Mouse (Mus musculus) liver, postnatal 0 days (tissue): ENCODE data around the gene D430042O09Rik.

Source experiments
- CTCF ChIP-seq: sonication (generic); IDR thresholded peaks from 2 replicates; pipeline ENCODE4 v1.5.1; 2016; ENCODE audit warnings: antibody characterized with exemption, low read depth
- EP300 ChIP-seq: IDR thresholded peaks from 2 replicates; pipeline ENCODE4 v1.6.1; 2016; ENCODE audit warnings: antibody characterized with exemption, low read depth, mild to moderate bottlenecking

DNA sequence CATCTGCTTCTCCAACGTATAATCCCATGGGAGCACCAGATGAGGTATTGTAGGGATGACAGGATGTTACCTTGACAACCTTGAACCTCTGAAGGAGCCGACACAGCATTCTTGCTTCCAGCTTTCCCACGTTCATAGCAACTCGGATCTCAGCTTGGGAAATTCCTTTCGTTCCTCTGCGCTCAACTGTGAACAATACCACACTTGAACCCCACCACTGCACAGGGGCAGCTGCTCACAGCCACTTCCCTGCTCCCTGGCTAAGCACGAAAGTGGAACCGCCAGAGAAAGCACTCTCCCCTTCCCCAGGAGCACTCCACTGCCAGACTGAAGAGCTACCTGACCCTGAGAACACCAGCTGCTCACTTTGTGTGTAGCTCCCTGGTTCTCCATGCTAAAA lies 28.9 kb upstream of the D430042O09Rik start:
- TF ChIP-seq CTCF (no peak), EP300 (no peak)
